ENCODE assay signal across 18 mouse cellular contexts in the genomic region with DNA sequence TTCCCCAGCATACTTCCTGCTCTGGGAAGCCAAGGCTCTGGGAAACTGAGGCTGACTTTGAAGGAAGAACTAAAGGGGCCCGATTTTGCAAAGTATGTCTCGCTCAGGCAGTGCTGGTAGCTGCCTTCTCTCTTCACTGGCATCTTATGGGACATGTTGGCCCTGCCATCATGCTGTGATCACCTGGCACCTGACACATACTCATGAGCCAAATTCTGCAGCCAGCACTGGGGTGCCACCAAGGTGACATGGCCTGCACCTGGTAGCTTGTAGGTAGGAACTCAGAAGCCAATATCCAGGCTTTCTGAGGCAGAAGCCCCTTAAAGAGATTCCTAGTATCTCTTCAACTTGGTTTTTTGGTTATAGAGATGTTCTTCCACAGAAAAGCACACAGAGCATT.
DNase-seq lines count a peak whose midpoint lies in the region; ATAC-seq lines count a peak whose summit lies in the region.
"Had no signal": no experiment of that assay in that cellular context is flagged by ENCODE, and none has a peak within 500 bp of the region (broad histone marks: within the 10 kb centered on the region; RNA-seq: fewer than 3 reads in every experiment).

No protein-coding gene starts in this region.

- peak; percentile 84 for ATAC-seq in cerebellum, adult (ENCODE audit: insufficient number of reproducible peaks, low FRiP score, low TSS enrichment)
- ATAC-seq: CD4-positive, CD25-positive, alpha-beta regulatory T cell, adult 4 months; forebrain, embryonic 13.5 days; forebrain, postnatal 0 days; hindbrain, embryonic 16.5 days had no signal

- DNase-seq in cerebellum, postnatal 4 days (ENCODE audit: low spot score in 2 of 2): no peak
- peak; percentile 85 for DNase-seq in cerebellum, adult 9-10 months
- DNase-seq in cerebellum, postnatal 25 days: peak; percentile 82 to 84
- DNase-seq in gastrocnemius, adult 8-10 months (ENCODE audit: low spot score in 2 of 2): no peak
- DNase-seq in spleen, postnatal 10 days (ENCODE audit: low spot score in 2 of 2): no peak
- no peak for DNase-seq in thymus, postnatal 10 days (ENCODE audit: low spot score in 2 of 2)
- DNase-seq: adrenal gland, adult 8-10 months; B cell, adult 2 months; forebrain, postnatal 0 days; gastrocnemius, postnatal 25 days; heart, adult 11 months; heart, postnatal 36 days; kidney, adult 11 months; kidney, adult 9 months had no signal

Comparison
In these comparisons a context has a peak if more than half of its experiments do, and no peak if none do; other contexts are left out.
1. DNase-seq: peak in cerebellum, adult 9-10 months (single experiment) and cerebellum, postnatal 25 days (2 of 2); none in cerebellum, postnatal 4 days (0 of 2), gastrocnemius, adult 8-10 months (0 of 2), spleen, postnatal 10 days (0 of 2) and thymus, postnatal 10 days (0 of 2).